Mouse (Mus musculus): ENCODE results near the gene Ugt1a10. TPM values are rescaled to one million over a fixed set of nuclear protein-coding genes. Genes with fewer than 3 reads are reported as not detected.
A peak's percentile ranks its signal among the peaks of the same experiment; 100 is the strongest.
"Not testable (repeated sequence)": the region's sequence is repeated elsewhere in the genome, so short reads cannot be mapped to it uniquely, and the experiment has no call there.

Ugt1a10 gene
- total RNA-seq, 1 experiment from 2014 or later: not detected

GRCm38 (mm10) chr1:88140492-88140891 is 85.3 kb downstream of the Ugt1a10 start:
- not testable (repeated sequence) for DNase-seq

GRCm38 (mm10) chr1:88143966-88144675 is 88.9 kb downstream of the Ugt1a10 start:
- DNase-seq: peak; percentile 39

GRCm38 (mm10) chr1:88145278-88145677 is 90.1 kb downstream of the Ugt1a10 start:
- peak; percentile 13 for DNase-seq

GRCm38 (mm10) chr1:88150133-88150532 is 94.9 kb downstream of the Ugt1a10 start:
- DNase-seq: not testable (repeated sequence)

- DNase-seq: no peak
Measured at GRCm38 (mm10) chr1:88158430-88158829, 103.2 kb downstream of the Ugt1a10 start.

DNA sequence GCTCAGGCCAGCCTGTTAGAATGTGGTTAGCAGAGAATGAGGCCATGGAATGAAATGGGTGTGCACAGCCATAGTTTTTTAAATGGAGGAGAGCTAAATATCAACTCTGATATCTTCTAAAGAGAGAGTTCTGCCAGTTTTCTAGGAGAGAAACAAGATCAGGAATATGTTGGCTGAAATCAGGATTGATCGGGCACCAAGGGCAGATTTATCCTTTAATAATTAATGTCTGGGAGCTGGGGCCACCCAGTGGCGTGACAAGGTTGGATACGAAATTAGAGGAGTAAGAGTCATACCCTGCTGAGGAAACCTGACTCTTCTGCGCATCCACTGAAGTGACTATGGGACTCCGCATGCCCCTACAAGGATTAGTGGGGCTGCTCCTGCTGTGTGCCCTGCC is 110.5 kb downstream of the Ugt1a10 start, which contains the start of gene Ugt1a5:
TSS of gene Ugt1a5 (plus strand) at position 302 of the 400 bp plus-strand sequence.
- no peak for DNase-seq

DNA sequence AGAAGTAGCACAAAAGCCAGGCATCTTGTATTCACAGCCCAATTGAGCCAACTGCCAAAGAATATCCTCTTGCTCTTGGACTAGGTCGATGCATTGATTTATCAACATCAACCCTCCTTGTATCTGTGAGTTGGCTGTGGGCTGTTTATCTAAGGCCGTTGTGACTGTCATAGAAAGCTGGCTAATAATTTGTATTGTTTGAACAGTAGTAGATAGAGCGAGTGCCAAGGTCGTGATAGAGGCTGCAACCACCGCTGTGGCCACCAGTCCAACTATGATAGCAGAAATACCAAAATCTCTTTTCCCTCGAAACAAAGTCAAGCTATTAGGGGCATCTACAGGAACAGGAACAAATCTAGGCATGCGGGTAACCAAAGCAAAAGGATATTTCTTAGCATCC is 117.0 kb downstream of the Ugt1a10 start:
- not testable (repeated sequence) for DNase-seq

- DNase-seq: no peak
Measured at GRCm38 (mm10) chr1:88179657-88180056, 124.5 kb downstream of the Ugt1a10 start.

DNA sequence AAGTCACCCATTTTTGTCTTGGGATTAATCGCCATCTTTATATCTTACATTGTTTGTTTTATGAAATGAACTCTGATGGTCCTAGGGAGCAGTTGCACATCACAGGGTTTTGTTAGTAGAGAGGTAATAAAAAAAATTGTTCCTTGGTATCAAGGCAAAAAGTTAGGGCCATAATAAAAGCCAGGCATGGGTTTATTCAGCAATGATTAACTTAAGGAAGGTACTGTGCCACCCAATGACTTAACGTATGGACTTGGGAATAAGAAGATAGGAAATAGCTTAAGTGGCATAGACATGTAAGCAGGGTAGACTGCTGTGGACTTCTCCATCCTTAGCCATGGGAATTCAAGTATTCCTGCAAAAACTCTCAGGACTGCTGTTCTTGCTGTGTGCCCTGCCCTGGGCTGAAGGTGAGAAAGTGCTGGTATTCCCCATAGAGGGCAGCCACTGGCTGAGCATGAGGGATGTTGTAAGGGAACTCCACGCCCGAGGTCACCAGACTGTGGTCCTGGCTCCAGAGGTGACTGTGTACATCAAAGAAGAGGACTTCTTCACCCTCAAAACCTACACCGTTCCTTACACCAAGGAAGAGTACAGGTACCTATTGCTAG is 131.2 kb downstream of the Ugt1a10 start:
- DNase-seq: no peak

- no peak for DNase-seq
Measured at GRCm38 (mm10) chr1:88192136-88192535, 136.9 kb downstream of the Ugt1a10 start.

- DNase-seq: no peak
Measured at GRCm38 (mm10) chr1:88195687-88196086, 140.5 kb downstream of the Ugt1a10 start.

DNA sequence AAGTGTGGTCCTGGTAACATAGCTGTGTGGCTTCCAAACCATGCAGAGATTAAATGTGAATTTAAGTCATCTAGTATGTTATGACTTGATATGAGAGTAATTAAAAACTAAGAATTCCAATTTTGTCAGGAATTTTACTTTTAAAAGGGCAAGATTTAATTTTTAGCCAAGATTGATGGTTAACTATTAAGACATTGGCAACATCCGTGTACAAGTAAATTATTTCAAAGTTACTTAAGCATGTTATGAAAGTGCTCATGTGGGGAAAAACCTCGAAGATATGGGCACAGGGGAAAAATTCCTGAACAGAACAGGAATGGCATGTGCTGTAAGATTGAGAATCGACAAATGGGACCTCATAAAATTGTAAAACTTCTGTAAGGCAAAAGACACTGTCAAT is 142.3 kb downstream of the Ugt1a10 start:
- no peak for DNase-seq

DNA sequence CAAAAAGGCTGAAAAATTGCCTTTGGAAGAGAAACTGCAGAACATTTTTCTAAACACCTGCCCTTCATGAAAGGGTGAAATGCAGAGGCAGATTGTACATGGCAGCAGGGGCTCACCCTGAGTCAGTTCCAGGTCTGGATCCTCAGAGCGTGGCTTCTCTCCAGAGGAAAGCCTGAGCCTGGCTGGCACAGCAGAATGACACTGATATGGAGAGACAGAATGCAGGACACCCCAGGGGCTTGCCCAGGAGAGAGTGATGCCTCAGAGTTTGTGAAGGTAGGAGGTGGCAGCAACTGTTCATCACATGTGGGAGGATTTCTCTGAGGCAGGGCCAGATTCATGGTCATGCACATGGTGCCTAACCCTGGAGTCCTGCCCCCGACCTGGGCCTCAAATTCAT is 144.8 kb downstream of the Ugt1a10 start:
- DNase-seq: no peak

DNA sequence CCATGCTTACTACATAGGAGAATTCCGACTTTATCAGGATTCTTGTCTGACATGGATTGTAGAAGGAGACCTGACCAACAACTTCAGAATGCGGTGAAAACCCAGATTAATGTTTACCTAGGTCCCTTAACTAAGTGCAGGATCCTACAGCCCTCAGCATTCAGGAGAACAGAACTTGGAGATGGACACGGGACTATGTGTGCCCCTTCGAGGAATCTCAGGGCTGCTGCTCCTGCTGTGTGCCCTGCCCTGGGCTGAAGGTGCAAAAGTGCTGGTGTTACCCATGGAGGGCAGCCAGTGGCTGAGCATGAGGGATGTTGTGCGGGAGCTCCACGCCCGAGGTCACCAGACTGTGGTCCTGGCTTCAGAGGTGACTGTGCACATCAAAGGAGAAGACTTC is 145.3 kb downstream of the Ugt1a10 start, which contains the start of gene Ugt1a2:
TSS of gene Ugt1a2 (plus strand) at position 146 of the 400 bp plus-strand sequence.
- no peak for DNase-seq

- peak; percentile 81 for DNase-seq
Measured at GRCm38 (mm10) chr1:88205294-88205922, 150.2 kb downstream of the Ugt1a10 start, which contains the start of gene Dnajb3. Dnajb3 (minus strand) TSS chr1:88205782.

- DNase-seq: no peak
Measured at GRCm38 (mm10) chr1:88206843-88207479, 151.8 kb downstream of the Ugt1a10 start.

DNA sequence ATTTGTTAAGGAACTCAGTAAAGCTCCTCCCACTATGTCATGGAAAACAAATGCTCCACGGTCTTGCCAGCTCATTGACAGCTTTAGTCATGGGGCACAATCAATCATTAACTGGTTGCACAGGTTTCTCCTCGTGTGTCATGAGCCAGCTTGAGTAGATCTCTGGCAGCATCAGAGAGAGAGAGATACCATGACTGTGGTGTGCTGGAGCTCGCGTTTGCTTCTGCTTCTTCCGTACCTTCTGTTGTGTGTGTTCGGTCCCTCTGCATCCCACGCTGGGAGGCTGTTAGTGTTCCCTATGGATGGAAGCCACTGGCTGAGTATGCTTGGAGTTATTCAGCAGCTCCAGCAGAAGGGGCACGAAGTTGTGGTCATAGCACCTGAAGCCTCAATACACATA is 156.6 kb downstream of the Ugt1a10 start, which contains the start of gene Ugt1a1:
TSS of gene Ugt1a1 (plus strand) at position 148 of the 400 bp plus-strand sequence.
- DNase-seq: no peak

DNA sequence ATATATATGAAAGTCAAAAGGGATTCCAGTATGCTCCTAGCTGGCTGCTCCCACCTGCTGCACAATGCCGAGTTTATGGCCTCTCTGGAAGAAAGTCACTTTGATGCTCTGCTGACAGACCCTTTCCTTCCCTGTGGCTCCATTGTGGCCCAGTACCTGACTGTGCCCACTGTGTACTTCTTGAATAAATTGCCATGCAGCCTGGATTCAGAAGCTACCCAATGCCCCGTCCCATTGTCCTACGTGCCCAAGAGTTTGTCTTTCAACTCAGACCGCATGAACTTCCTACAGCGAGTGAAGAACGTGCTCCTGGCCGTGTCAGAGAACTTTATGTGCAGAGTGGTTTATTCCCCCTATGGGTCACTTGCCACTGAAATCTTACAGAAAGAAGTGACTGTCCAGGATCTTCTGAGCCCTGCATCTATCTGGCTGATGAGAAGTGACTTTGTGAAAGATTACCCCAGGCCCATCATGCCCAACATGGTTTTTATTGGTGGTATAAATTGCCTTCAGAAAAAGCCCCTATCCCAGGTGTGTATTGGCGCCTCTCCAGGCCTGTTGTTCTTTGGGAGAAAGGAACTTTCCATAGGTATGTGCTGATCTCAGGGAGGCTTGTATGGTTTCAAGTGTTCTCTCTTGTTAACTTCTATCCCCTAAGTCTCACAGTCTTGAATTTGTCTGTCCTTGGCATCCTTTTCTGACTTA is 157.3 kb downstream of the Ugt1a10 start:
- no peak for DNase-seq

- no peak for DNase-seq
Measured at GRCm38 (mm10) chr1:88213061-88213460, 157.9 kb downstream of the Ugt1a10 start.

GRCm38 (mm10) chr1:88213766-88214461 is 158.7 kb downstream of the Ugt1a10 start:
- DNase-seq: no peak

DNA sequence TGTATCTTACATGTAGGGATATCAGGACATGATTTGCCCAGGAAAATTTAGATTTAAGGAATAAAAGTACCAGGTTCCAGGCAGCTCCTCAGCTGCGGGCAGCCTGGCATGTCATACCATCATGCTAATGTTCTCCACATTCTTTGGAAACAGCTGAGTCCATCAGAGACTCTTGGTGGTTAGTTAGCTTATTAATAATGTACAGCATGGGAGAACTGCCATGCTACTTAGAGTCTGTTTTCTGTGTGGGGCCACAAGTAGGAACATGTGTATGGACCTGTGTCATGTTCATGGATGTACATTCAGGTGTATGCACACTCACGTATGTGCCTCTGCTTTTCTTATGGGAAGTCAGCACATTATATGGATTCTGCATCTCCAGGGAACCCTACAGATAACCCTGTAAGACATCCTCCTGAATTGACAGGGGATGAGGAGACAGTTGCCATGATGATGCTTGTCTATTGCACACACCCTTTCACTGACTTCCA is 159.3 kb downstream of the Ugt1a10 start:
- no peak for DNase-seq

Data from adrenal gland, postnatal 25 days (tissue).